Mouse (Mus musculus): ENCODE measurements at regions not wholly inside any gene's neighbourhood (a gene's known extent, or its start where the extent isn't known, plus 50 kb on each side); places are given as distances from the start of the nearest gene placed in this dataset.

GRCm38 (mm10) chr16:12681474-12681873 lies 428.0 kb upstream of the Ercc4 start:
- no peak for TF ChIP-seq EP300 (IDR thresholded peaks at IDR 0.05; ENCODE audit: low read depth)
- TF ChIP-seq CTCF (IDR thresholded peaks at IDR 0.05; ENCODE audit: low read depth) = no peak
